Mouse (Mus musculus): ENCODE results near the gene Lhx1. TPM values are rescaled to one million over a fixed set of nuclear protein-coding genes. Genes with fewer than 3 reads are reported as not detected.
A peak's percentile ranks its signal among the peaks of the same experiment; 100 is the strongest.

Lhx1 gene
- polyA plus RNA-seq, 1 experiment from 2014 or later = 65.0 TPM

DNA sequence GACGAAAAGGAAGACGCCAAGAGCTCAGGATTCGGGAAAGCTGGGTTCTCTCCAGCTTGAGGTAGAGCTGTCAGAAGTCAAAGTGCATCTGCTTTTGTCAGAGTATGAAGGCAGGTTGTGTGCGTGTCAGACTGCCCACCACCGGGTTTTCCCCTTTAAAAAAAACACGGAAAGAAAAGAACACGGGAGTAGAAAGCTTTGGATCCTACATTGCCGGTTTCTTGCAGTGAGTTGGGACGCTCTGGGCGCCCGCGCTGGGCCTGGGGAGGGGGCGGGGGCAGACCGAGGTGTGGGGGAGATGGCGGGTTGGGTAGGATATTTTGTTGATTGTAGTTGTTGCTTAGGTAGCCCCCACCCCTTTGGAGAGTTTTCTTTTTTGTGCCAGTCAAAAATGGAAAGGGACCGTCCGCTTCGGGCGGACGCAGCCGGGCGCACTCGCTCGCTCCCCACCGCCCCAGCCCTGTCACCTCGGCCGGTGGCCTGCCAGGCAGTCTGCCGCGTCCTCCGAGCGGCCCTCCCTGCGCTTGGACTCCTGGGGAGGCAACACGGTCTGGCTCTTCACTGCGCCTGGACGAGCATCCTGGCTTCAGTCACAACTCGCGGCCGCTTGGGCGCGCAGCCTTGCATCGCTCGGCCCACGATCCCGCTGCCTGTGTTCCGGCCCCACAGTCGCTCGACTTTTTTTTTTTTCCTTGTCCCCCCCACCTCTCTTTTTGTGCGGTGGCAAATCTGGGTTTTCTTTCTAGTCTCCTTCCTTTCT lies 644 bp downstream of the Lhx1 start:
- ATAC-seq (ENCODE audit: low FRiP score) = peak; percentile 39; the same call in 1 of the 2 replicates

DNA sequence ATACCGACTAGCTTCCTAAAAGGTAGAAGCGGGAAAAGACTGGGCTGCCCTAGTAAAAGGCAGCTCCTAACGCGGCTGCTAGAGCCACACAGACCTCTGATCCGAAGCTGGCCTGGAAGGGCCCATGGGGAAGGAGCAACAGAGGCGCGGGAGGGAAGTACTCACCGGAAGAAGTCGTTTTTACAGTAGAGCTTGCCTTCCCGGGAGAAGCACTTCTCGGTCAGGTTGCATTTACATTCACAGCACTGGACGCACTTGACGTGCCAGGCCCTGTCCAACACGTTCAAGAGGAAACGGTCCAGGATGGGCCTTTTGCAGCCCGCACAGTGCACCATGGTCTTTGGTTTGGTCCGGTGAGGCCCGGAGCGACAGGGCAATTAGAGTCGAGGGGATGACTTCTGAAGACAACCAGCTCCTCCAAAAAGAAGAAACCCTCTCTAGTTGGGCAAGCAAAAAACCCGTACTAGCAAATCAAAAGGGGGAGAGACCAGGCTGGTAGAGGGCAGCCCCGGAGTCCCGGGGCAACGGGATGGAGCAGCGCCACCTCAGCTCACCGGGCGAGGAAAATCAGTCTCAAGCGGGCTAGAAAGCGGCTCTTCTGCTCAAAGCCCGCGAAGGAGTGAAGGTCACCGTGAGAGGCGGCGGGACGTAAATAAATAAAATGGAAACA lies 1.4 kb downstream of the Lhx1 start:
- peaks cover 91% of the 10 kb centered on the region for H3K27me3 ChIP-seq
- WGBS = under 1% methylated on average over 35 of the region's 35 CpGs
- peak overlapping the region; percentile 83 for H3K27ac ChIP-seq
- peaks cover 15% of the 10 kb centered on the region for H3K4me1 ChIP-seq
- H3K9me3 ChIP-seq (replicated peaks) = no peaks in the 10 kb centered on the region
- H3K4me2 ChIP-seq (replicated peaks) = peak overlapping the region; percentile 66
- ATAC-seq (ENCODE audit: low FRiP score) = no peak
- H3K4me3 ChIP-seq = peak overlapping the region; percentile 51
- peak overlapping the region; percentile 84 for H3K9ac ChIP-seq
- H3K36me3 ChIP-seq = peaks cover 3% of the 10 kb centered on the region; the same call in 1 of the 2 replicates

More for the DNA sequence above, 644 bp downstream of the Lhx1 start:
- H3K9ac ChIP-seq = peak overlapping the region; percentile 84
- H3K4me2 ChIP-seq (replicated peaks) = peak overlapping the region; percentile 66
- H3K9me3 ChIP-seq (replicated peaks) = no peaks in the 10 kb centered on the region
- H3K27me3 ChIP-seq = peaks cover 91% of the 10 kb centered on the region
- peak overlapping the region; percentile 83 for H3K27ac ChIP-seq
- peak overlapping the region; percentile 51 for H3K4me3 ChIP-seq
- peaks cover 3% of the 10 kb centered on the region; the same call in 1 of the 2 replicates for H3K36me3 ChIP-seq
- under 1% methylated on average over 48 of the region's 48 CpGs for WGBS
- peaks cover 21% of the 10 kb centered on the region for H3K4me1 ChIP-seq

DNA sequence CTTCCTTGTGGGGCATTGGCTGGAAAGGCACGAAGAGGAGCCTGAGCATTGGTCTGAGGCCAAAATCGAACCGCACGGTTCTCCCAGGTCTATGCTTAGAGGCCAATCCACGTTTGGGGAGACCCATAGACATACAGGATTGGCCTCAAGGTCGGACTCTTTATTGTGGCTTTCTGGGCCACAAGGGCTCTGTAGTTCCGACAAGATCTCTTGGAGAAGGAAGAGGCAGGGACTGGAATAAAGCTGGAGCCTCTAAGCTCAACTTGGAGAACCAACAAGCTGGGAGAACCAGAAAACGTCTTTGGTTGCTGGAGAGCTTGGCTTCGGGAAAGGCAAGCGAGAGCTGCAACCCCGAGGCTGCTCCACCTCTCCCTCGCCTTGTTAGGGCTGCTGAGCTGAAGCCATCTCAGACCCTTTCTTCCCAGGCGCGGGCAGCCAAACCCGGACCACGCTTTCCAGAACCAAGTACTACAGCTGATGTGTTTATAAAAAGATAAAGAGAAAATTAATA lies 2.0 kb downstream of the Lhx1 start:
- Histone ChIP-seq H3K27ac (peak overlapping the region; percentile 83), H3K9ac (peak overlapping the region; percentile 84), H3K27me3 (peaks cover 91% of the 10 kb centered on the region), H3K4me2 (replicated peaks) (peak overlapping the region; percentile 66), H3K4me3 (peak overlapping the region; percentile 51), H3K9me3 (replicated peaks) (no peaks in the 10 kb centered on the region), H3K4me1 (peaks cover 13% of the 10 kb centered on the region), H3K36me3 (peaks cover 3% of the 10 kb centered on the region; the same call in 1 of the 2 replicates)
- WGBS = 1% methylated on average over 16 of the region's 16 CpGs
- ATAC-seq (ENCODE audit: low FRiP score) = no peak

DNA sequence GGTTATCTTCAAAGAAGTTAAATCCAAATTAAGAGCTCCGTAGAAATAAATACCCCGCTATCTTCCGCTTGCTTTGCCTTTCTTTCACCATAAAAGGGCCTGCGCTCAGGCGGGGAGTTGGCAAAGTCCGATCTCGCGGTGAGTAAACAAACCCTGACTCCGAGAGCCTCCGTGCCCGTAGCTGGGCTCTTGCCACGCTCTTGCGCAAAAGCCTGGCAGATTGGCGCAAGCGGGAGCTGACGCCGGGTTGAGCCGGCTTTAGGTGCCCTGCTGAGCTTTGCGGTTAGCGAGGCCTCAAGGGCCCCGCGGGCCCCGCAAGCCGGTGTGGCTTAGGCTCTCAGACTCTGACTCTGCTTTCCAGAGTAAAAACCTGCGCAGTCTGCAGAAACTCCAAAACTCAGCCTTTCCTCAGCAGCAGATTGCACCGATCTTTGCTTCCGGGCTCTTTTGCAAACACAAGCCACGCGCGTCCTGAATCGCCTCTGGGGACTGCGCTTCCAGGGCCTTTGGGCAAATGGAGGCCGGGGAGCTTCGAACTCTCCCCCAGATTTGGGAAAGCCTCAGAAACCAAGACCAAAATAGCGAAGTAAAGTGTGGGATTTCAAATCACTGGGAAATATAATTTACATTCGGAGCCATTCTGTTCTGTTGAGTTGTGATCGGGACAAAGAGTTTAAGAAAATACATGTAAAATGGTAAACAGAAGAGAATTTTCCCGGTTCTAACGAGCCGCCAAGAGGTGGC lies 2.6 kb downstream of the Lhx1 start:
- Histone ChIP-seq H3K9me3 (replicated peaks) (no peaks in the 10 kb centered on the region), H3K4me3 (peak overlapping the region; percentile 51), H3K4me1 (peaks cover 13% of the 10 kb centered on the region), H3K27ac (peak overlapping the region; percentile 83), H3K4me2 (replicated peaks) (peak overlapping the region; percentile 66), H3K36me3 (peaks cover 3% of the 10 kb centered on the region; the same call in 1 of the 2 replicates), H3K9ac (peak overlapping the region; percentile 84), H3K27me3 (peaks cover 89% of the 10 kb centered on the region)
- under 1% methylated on average over 40 of the region's 40 CpGs for WGBS
- no peak for ATAC-seq (ENCODE audit: low FRiP score)

DNA sequence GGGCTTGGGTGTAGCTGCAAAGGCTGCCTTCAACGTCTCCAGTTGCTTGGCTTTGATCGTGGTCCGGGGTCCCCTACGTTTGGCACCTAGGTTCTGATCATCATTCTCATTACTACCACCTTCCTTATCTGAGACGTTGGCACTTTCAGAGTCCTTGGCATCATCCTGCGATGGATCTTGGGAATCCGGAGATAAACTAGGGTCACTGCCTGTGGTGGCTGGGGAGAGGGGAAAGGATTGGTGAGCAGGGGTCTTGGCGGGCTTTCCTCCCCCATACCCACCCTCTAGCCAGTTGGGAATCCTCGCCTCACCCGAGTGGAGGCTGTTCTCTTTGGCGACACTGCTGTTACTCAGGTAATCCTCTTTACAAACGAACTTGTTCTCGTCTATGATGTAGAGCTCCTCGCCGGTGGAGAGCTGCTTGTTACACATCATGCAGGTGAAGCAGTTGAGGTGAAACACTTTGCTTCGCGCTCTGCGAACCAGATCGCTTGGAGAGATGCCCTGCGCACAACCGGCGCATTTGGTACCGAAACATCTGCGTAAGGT lies 3.5 kb downstream of the Lhx1 start:
- Histone ChIP-seq H3K9ac (peak overlapping the region; percentile 84), H3K4me2 (replicated peaks) (peak overlapping the region; percentile 66), H3K4me1 (peaks cover 13% of the 10 kb centered on the region), H3K36me3 (peaks cover 3% of the 10 kb centered on the region; the same call in 1 of the 2 replicates), H3K27me3 (peaks cover 81% of the 10 kb centered on the region), H3K27ac (peak overlapping the region; percentile 77), H3K4me3 (peak overlapping the region; percentile 51), H3K9me3 (replicated peaks) (no peaks in the 10 kb centered on the region)
- WGBS = 10% methylated on average over 24 of the region's 24 CpGs
- ATAC-seq (ENCODE audit: low FRiP score) = no peak

DNA sequence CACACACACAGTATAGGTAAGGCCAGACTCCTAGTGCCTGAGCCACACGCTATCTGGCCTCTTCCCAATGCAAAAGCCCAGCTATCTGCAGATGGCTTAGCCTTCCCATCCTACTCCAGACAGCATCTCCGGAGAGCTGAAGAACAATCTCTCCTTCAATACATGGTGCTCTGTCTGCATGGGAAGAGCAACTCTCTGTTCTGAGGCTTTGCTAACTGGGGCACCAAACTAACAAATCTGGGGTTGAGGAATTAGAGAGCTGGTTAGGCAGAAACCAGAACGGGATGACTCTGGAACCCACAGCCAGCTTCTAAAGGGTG lies 4.3 kb downstream of the Lhx1 start:
- Histone ChIP-seq H3K4me3 (peak overlapping the region; percentile 51), H3K9me3 (replicated peaks) (no peaks in the 10 kb centered on the region), H3K4me2 (replicated peaks) (peak overlapping the region; percentile 66), H3K36me3 (peaks cover 3% of the 10 kb centered on the region; the same call in 1 of the 2 replicates), H3K27me3 (peaks cover 80% of the 10 kb centered on the region), H3K9ac (peak overlapping the region; percentile 84), H3K27ac (peak overlapping the region; percentile 77), H3K4me1 (peaks cover 9% of the 10 kb centered on the region)
- ATAC-seq (ENCODE audit: low FRiP score) = no peak
- 15% methylated on average over 3 of the region's 3 CpGs for WGBS

DNA sequence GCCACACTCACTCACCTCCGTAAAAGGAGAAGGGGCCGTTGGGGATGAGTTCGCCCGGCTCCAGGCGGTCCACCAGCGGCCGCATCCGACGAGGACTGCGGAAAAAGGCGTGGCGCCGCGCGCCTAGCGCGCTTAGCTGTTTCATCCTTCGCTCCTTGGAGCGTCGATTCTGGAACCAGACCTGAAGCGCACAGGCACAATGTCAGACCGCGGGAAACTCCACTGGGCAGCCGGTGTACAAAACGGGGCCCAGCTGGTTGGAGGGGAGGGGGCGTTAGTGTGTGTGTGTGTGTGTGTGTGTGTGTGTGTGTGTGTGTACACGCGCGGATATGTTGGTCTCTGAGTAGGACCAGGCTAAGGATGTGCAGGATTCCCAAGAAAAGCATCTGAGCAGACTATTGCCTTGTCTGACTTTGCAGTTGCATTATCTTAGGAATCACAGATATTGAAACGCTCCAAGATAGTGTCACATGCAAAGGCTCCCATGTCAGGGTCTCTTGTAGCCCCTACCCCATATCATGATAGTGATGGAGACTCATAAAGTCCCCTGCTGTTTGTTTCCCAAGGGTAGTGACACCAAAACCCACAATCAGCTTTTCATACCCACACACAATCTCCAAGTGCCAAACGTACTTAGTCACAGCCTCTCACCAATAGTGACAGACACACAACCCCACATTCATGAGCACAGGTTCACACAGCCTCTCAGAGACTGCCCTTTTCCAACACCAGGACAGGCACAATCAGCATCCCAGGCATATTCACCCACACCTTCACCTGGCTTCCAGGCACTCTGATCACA lies 4.9 kb downstream of the Lhx1 start:
- peaks cover 80% of the 10 kb centered on the region for H3K27me3 ChIP-seq
- 3% methylated on average over 31 of the region's 31 CpGs for WGBS
- ATAC-seq (ENCODE audit: low FRiP score) = no peak

DNA sequence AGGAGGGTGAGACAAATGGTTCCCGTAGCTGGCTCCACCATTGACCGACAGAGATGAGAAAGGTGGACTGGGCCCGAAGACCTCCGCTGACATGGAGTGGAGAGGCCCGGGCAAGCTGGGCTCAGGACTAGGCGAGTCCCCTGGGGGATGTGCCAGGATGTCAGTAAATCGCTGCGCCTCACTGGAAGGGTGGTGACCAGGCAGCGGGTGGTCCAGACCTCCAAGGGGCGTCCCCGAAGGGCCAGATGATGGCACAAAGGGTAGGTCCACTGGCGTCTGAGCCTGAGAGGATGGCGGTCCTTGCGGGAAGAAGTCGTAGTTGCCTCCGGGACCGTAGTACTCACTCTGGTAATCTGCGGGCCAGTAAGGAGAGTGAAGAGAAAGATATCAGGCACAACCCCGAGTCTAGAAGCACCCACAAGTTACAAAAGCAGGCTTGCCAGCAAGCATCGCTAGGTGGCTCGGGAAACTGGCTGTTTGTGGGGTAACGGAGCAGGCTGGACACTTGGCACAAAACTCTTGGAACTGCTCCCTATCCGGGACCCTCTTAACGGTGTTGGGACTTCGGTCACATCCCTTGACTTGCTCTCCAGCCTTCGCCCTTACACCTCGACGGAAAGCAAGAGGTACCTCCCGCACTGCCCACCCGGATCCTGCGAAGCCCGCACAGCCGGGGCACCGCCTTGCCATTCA lies 5.6 kb downstream of the Lhx1 start:
- Histone ChIP-seq H3K36me3 (peaks cover 3% of the 10 kb centered on the region; the same call in 1 of the 2 replicates), H3K4me2 (replicated peaks) (peak overlapping the region; percentile 66), H3K4me1 (peaks cover 4% of the 10 kb centered on the region; the same call in 1 of the 2 replicates), H3K9ac (peak overlapping the region; percentile 84), H3K4me3 (peak overlapping the region; percentile 51), H3K9me3 (replicated peaks) (no peaks in the 10 kb centered on the region), H3K27ac (peak overlapping the region; percentile 77), H3K27me3 (peaks cover 81% of the 10 kb centered on the region)
- no peak for ATAC-seq (ENCODE audit: low FRiP score)
- WGBS = 5% methylated on average over 34 of the region's 34 CpGs

More for the DNA sequence above, 4.9 kb downstream of the Lhx1 start:
- H3K9me3 ChIP-seq (replicated peaks) = no peaks in the 10 kb centered on the region
- peaks cover 6% of the 10 kb centered on the region; the same call in 1 of the 2 replicates for H3K4me1 ChIP-seq
- peak overlapping the region; percentile 84 for H3K9ac ChIP-seq
- peak overlapping the region; percentile 51 for H3K4me3 ChIP-seq
- peak overlapping the region; percentile 66 for H3K4me2 ChIP-seq (replicated peaks)
- H3K27ac ChIP-seq = peak overlapping the region; percentile 77
- peaks cover 3% of the 10 kb centered on the region; the same call in 1 of the 2 replicates for H3K36me3 ChIP-seq

DNA sequence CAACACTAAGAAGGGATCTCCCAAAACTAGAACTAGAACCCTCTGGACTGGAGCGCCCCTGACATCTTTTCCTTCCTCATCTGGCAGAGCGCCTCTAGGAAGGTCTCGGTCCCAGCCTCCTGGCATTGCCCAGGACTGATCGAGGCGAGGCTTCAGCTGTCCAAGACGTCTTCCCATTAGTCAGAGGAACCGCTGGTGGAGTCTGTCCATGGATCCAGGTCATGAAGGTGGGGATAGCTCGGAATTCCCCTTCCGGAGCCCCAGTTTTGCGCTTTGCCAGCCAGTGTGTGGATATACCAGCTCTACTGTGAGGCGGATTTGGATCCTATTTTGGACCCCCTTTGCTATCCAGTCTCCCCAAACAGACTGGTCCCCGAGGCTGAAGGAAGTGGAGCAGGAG lies 6.3 kb downstream of the Lhx1 start:
- ATAC-seq (ENCODE audit: low FRiP score) = no peak
- H3K27ac ChIP-seq = peak overlapping the region; percentile 77
- H3K9ac ChIP-seq = peak overlapping the region; percentile 84
- peaks cover 79% of the 10 kb centered on the region for H3K27me3 ChIP-seq
- H3K9me3 ChIP-seq (replicated peaks) = no peaks in the 10 kb centered on the region
- H3K36me3 ChIP-seq = peaks cover 3% of the 10 kb centered on the region; the same call in 1 of the 2 replicates
- peak overlapping the region; percentile 66 for H3K4me2 ChIP-seq (replicated peaks)
- 18% methylated on average over 12 of the region's 12 CpGs for WGBS
- H3K4me3 ChIP-seq = peak overlapping the region; percentile 51
- peaks cover 5% of the 10 kb centered on the region for H3K4me1 ChIP-seq

DNA sequence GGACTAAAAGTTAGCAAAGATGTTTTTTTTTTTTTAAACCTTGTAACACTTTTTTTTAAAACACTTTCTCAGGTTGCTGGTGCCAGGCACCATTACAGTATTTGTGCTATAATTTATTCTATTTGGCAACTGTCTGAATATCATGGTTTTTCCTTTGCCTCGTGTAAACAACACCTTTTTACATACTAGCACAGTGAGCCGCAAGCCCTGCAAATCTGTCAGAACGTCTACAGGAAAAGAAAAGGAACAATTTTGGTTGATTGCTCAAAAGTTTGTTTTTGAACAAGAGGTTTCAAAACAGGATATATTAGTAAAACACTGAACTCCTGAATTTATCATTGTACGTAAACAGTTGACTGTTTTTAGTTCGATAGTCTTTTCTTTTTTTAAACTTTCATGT lies 7.1 kb downstream of the Lhx1 start:
- 31% methylated on average over 5 of the region's 5 CpGs for WGBS
- no peaks in the 10 kb centered on the region for H3K9me3 ChIP-seq (replicated peaks)
- H3K4me3 ChIP-seq = peak overlapping the region; percentile 51
- H3K27me3 ChIP-seq = peaks cover 72% of the 10 kb centered on the region
- H3K4me1 ChIP-seq = peaks cover 8% of the 10 kb centered on the region
- peak overlapping the region; percentile 66 for H3K4me2 ChIP-seq (replicated peaks)
- peaks cover 3% of the 10 kb centered on the region; the same call in 1 of the 2 replicates for H3K36me3 ChIP-seq
- H3K9ac ChIP-seq = 0 out of 2 replicates have a peak overlapping the region, but pooled peaks have one; percentile 84
- no peak for ATAC-seq (ENCODE audit: low FRiP score)
- H3K27ac ChIP-seq = no peak overlapping the region
